Mouse (Mus musculus) spleen, adult 2 months (tissue): ENCODE results near the gene Sbno1.

Source experiments
- CTCF ChIP-seq: fragments of 200-500 bp; IDR thresholded peaks from 2 replicates; pipeline ENCODE4 v1.5.1; 2011; ENCODE audit warnings: mild to moderate bottlenecking, inconsistent platforms; ENCODE audit not compliant: insufficient read depth, insufficient read length, insufficient replicate concordance; ENCODE audit errors: extremely low read depth
- POLR2A ChIP-seq: fragments of 200-500 bp; IDR thresholded peaks from 2 replicates; pipeline ENCODE4 v1.6.1; 2011; ENCODE audit warnings: low read depth, low read length, inconsistent platforms

- TF ChIP-seq CTCF: no peak
- peak; percentile 98 for TF ChIP-seq POLR2A
Measured at GRCm38 (mm10) chr5:124327510-124328364, 98.1 kb downstream of the Sbno1 start, which contains the start of the genes Mphosph9 and 2810006K23Rik.
